Mouse (Mus musculus) T-cell, adult 2 months (primary cell): ENCODE data around the gene Adipor1.

Experiments used
- DNase-seq: peaks from one replicate; pipeline ENCODE4 v3.0.0; 2022; ENCODE audit warnings: low spot score

Adipor1 gene

DNA sequence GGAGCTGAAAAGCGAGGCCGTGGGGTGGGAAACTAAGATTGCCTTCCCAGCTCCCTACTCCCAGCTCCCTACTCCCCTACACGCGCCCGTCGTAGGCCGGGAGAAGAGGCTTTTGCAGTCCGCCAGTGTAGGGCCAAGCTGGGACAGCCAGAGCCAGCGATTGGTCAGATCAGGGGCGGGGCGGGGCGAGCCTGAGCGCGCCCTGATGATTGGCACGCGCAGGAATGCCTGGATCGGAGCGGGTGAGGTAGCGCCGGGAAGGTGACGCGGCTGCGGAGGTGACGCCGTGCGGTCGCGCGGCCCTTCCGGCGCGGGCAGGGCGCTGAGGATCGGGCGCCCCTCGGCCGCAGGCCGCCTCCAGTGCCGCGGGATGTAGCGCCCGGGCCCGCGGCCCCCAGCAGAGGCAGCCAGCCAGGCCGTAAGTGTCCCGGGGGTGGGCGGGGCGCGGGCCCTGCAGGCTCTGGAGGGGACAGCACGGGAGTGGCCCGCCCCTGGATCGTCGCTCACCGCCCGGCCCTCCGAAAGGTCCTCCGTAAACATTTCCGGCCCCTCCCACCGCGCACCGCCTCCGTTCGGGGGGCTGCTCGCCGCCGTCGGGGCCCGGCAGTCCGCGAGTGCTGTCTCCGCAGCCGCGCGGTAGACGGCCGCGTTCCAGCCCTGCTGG lies at the start of gene Adipor1:
Adipor1 (plus strand) TSS at position 211 of the 664 bp plus-strand sequence.
- DNase-seq, result peak; percentile 90

DNA sequence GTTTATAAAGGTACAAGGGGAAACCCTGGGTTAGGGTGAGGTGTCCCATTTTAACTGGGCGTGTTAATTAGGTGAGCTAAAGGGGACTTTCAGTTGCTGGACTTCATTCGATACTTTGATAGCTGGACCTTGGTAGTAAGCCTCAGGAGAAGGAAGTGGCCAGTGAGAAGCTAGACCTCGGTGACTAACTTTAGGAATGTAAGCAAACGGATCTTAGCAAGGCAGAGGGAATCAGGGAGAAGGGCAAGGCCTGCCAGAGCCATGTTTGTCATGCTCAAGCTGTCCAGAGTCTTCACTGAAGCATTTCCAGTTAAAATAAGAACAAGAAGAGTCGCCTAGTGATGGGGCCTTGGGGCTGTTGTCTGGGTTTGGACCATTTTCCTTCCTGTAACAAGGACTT lies 49.7 kb upstream of the Adipor1 start:
- no peak for DNase-seq

- peak; percentile 34 for DNase-seq
Measured at GRCm38 (mm10) chr1:134368777-134369337, 46.3 kb upstream of the Adipor1 start.

GRCm38 (mm10) chr1:134374124-134374523 lies 41.1 kb upstream of the Adipor1 start:
- DNase-seq, result no peak

- DNase-seq, result no peak
Measured at GRCm38 (mm10) chr1:134381051-134381450, 34.1 kb upstream of the Adipor1 start.

- DNase-seq, result no peak
Measured at GRCm38 (mm10) chr1:134381795-134382625, 33.2 kb upstream of the Adipor1 start.

DNA sequence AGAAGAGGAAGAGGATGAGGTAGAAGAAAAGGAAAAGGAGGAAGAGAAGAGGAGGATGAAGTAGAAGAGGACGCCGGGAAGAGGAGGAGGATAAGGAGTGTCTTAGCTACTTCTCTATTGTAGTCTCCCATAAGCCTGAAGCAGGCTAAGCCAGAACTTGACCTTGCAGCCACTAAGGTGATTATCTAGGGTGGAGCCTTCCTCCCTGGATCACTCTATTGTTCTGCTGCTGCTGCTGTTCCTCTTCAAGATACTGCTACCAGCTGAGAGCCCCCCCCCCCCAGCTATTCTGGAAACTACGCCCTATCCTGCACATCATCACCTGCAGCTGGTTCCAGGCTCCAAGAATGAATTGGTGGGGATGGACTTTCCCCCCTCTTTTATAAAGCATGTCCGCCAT lies 30.6 kb upstream of the Adipor1 start:
- no peak for DNase-seq

GRCm38 (mm10) chr1:134385176-134385575 lies 30.0 kb upstream of the Adipor1 start:
- DNase-seq, result no peak

DNA sequence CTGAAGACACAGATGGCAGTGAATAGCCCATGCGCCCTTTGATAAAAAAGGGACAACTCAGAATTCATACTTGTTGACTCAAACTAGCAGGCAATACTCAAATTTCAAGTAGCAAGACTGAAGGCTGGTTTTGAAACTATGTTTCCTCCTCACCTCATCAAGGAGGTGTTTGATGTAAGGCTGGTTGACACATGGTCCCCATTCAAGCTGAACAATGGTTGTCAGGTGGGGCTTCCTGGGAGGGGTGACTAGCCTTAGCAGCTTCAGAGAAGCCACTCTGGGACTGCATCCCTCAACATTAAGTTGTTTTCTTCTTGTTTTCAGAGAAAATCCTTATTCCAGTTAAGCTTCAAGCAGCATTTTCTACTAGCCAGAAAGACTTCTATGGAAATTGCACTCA lies 29.5 kb upstream of the Adipor1 start, which contains the start of gene 4933406M09Rik:
4933406M09Rik (plus strand) TSS at position 275 of the 400 bp plus-strand sequence.
- DNase-seq, result no peak

- DNase-seq, result no peak
Measured at GRCm38 (mm10) chr1:134393827-134394226, 21.4 kb upstream of the Adipor1 start.

DNA sequence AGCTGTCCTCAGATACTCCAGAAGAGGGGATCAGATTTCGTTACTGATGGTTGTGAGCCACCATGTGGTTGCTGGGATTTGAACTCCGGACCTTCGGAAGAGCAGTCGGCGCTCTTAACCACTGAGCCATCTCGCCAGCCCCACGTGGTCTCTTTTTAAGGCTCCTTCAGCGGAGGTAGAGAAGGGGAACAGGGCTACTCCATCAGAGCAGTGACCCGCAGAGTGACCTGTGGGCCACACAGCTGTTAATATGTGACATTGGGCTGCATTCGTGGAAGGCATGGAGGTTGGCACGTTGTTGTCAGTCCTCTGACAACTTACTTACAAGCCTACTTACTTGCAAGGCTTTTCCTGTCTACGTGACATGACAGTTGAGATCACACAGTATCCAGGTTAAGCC lies 17.0 kb upstream of the Adipor1 start:
- DNase-seq, result no peak

DNA sequence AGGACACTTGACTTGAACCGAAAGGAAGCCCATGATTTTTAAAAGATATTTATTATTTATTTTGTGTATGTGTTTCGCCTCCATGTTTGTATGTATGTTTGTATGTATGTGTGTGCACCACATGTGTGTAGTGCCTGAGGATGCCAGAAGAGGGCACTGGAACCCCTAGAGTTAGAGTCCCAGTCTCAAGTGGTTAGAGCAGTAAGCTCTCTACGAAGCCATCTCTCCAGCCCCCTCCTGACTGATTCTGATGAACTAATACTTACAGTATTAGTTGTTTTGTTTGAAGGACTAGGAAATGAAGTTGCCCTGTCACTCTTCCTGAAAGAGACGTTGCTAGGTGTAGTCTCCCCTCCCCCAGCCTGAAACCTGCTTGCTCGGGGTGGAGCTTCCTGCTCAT lies 15.4 kb upstream of the Adipor1 start:
- peak; percentile 18 for DNase-seq

- peak; percentile 66 for DNase-seq
Measured at GRCm38 (mm10) chr1:134405509-134406413, 9.4 kb upstream of the Adipor1 start, which contains the start of gene Cyb5r1. Gene Cyb5r1 (plus strand): TSS chr1:134405559.

GRCm38 (mm10) chr1:134406414-134406771 lies 8.8 kb upstream of the Adipor1 start:
- DNase-seq, result no peak

DNA sequence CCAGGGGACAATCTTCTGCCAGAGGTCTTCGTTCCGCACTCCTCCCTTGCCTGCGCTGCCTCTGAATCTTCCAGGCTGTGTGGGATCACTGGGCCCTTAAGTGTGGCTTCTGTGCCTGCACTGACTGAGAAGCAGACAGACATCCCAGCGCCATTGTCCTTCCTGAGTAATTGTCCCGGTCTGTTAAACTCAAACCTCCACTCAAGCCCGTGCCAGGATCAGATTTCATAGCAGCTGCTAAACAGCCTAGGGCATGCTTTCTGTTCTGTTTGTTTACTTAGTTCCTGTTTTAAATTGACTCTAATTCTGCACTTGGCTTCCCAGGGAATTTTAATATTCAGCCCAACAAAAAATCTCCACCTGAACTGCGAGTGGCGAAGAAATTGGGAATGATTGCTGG lies 7.1 kb upstream of the Adipor1 start:
- DNase-seq, result no peak

DNA sequence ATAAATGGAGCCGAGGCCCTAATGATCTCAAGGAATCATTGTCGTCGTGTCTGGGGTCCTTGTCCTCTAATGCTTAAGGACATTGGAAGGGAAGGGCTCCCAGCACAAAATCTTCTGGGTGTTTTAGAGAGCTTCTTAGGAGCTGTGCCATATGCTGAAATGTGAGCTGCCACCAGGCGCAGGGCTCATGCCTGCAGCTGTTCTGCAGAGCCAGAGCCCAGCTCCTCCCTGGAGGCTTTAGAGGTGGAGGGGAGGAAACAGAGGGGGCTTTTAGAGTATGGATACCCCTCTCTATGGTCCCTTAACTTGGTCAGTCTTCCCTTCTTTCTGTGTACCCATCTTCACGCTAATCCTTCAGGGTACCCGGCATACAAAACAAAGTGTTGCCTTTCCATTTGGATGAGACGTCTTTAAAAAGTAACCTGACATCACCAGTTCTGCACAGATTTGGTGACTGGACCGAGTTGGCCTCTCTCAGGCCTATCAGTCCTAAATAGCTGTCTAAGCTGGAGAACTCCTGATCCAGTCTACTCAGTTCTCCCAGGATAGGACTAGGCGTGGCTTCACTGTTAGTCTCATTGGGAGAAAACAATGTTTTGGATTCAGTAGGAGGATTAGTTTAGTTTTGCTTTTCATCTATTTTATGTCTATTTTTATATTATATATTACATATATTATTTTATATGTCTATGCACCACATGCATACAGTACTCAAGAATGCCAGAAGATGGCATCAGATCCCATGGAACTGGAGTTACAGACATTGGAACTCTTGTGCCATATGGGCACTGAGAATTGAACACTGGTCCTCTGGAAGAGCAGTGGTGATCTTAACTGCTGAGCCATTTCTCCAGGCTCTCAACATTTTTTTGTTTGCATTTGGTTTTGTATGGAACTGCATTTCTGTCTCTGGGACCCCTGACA lies 3.2 kb upstream of the Adipor1 start:
- DNase-seq, result no peak

DNA sequence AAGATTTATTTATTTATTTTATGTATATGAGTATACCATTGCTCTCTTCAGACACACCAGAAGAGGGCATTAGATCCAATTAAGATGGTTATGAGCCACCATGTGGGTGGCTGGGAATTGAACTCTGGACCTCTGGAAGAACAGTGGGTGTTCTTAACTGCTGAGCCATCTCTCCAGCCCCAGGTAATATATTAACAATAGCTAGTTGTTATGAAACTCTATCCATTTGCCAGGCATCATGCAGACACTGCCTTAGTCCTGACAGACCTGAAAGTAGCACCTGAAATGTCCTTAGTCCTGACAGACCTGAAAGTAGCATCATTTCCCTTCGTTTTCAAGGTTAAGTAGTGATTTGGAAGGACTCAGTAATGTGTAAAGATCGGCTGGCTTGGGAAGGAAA lies 1.1 kb upstream of the Adipor1 start:
- DNase-seq, result no peak

GRCm38 (mm10) chr1:134414501-134415167 lies 544 bp upstream of the Adipor1 start:
- no peak for DNase-seq

DNA sequence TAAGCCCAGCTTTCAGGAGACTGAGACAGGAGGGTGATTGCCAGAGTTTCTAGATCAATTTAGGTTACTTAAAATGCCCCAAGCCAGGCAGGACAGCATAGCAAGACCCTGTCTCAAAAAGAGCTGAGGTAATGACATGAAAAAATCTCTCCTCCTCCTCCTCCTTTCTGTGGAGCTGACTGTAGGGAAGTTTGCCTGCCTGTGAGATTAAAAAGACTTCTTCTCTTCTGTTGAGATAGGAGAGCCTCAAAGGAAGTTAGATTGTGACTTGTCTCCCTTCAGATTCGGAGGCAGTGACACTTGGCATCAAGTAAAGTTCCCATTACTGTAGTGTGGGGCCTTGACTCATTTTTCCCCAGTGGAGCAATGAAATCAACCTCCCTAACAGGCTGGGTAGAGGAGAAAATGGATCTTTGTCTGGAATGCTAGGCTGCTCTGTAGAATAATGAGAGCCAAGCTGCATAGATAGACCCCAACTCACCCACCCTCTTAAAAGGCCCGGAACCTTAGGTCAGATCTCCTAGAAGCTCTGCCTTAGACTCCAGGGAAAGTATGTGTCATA lies 3.3 kb downstream of the Adipor1 start:
- DNase-seq, result no peak

- DNase-seq, result no peak
Measured at GRCm38 (mm10) chr1:134419176-134419575, 4.0 kb downstream of the Adipor1 start.
